Mouse (Mus musculus) kidney, postnatal 4 days (tissue): Measurements from ENCODE around the gene Tspan5.

Source experiments
- DNase-seq, 2 experiments: peaks; one replicate each; pipeline ENCODE4 v3.0.0; 2021; ENCODE audit warnings: mixed read lengths in 2 of 2

Tspan5 gene

GRCm38 (mm10) chr3:138741649-138742565 lies at the start of gene Tspan5:
TSS of gene Tspan5 (plus strand) at chr3:138742195.
- DNase-seq = peak; percentile 84 to 91

- DNase-seq = no peak
Measured at GRCm38 (mm10) chr3:138692302-138692701, 49.7 kb upstream of the Tspan5 start.

GRCm38 (mm10) chr3:138703399-138703798 lies 38.6 kb upstream of the Tspan5 start:
- DNase-seq = no peak

GRCm38 (mm10) chr3:138704469-138704868 lies 37.5 kb upstream of the Tspan5 start:
- no peak for DNase-seq

GRCm38 (mm10) chr3:138705875-138706274 lies 36.1 kb upstream of the Tspan5 start:
- DNase-seq = no peak

- no peak for DNase-seq
Measured at GRCm38 (mm10) chr3:138709183-138709582, 32.8 kb upstream of the Tspan5 start.

GRCm38 (mm10) chr3:138711971-138712370 lies 30.0 kb upstream of the Tspan5 start:
- no peak for DNase-seq

- DNase-seq = no peak
Measured at GRCm38 (mm10) chr3:138712452-138713140, 29.4 kb upstream of the Tspan5 start.

GRCm38 (mm10) chr3:138713141-138713540 lies 28.9 kb upstream of the Tspan5 start:
- no peak for DNase-seq

- DNase-seq = no peak
Measured at GRCm38 (mm10) chr3:138714788-138715187, 27.2 kb upstream of the Tspan5 start.

- no peak for DNase-seq
Measured at GRCm38 (mm10) chr3:138715212-138715611, 26.8 kb upstream of the Tspan5 start.

- DNase-seq = no peak
Measured at GRCm38 (mm10) chr3:138717040-138717439, 25.0 kb upstream of the Tspan5 start.

GRCm38 (mm10) chr3:138722152-138722551 lies 19.8 kb upstream of the Tspan5 start:
- no peak for DNase-seq

GRCm38 (mm10) chr3:138727571-138727970 lies 14.4 kb upstream of the Tspan5 start:
- no peak for DNase-seq

GRCm38 (mm10) chr3:138728840-138729239 lies 13.2 kb upstream of the Tspan5 start:
- no peak for DNase-seq

- no peak for DNase-seq
Measured at GRCm38 (mm10) chr3:138730812-138731211, 11.2 kb upstream of the Tspan5 start.

GRCm38 (mm10) chr3:138735760-138736159 lies 6.2 kb upstream of the Tspan5 start:
- no peak for DNase-seq

GRCm38 (mm10) chr3:138739150-138739700 lies 2.8 kb upstream of the Tspan5 start:
- no peak for DNase-seq

- DNase-seq = no peak
Measured at GRCm38 (mm10) chr3:138740291-138740690, 1.7 kb upstream of the Tspan5 start.

GRCm38 (mm10) chr3:138740843-138741540 lies 1.0 kb upstream of the Tspan5 start:
- DNase-seq = no peak

GRCm38 (mm10) chr3:138742566-138742930 lies 553 bp downstream of the Tspan5 start:
- DNase-seq = peak; percentile 56 to 67

- DNase-seq = peak; percentile 70 to 79
Measured at GRCm38 (mm10) chr3:138743061-138743671, 1.2 kb downstream of the Tspan5 start.
